Mouse (Mus musculus) heart, adult 11 months (tissue): ENCODE results near the gene Lin7c.
"Not testable (repeated sequence)": the region's sequence is repeated elsewhere in the genome, so short reads cannot be mapped to it uniquely, and the experiment has no call there.

Experiments
- DNase-seq: peaks from one replicate; pipeline ENCODE4 v3.0.0; 2022

Lin7c gene

DNA sequence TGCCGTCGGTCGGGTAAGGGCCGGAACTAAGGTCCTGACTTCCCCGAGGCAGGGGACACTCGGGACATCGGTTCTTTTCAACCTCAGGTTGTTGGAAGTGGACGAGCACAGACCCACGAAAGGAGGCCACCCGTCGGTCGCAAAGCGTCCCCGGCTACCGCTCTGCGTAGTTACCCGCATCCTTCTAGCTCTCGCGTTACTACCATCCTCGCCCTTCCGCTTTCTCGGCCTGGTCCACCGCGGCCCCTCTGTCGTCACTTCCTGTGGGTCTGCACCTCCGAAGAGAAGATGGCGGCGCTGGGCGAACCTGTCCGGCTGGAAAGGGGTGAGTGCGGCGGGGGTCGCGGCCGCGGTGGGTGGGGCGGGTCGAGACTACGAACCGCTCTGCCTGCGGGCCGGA lies at the start of gene Lin7c:
Gene Lin7c (plus strand): TSS at position 257 of the 400 bp plus-strand sequence.
- peak; percentile 100 for DNase-seq

DNA sequence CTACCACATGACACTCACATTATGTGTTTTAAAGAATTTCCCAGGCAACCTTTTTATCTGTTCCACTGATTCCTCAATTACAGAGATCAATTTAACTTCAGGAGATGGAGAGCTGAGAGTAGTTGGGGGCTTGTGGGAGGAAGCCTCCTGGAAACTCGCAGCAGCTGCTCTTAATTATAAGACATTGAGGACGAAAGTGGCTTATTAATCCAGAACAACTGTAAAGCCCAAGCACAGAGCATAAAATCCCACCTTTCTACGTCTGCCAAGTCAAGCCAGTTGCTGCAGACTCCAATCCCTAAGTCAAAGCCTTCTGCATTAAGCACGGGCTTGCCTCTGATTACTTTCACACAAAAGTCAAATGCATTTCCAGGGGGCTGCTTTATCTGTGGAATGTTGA lies 44.3 kb upstream of the Lin7c start:
- DNase-seq = no peak

DNA sequence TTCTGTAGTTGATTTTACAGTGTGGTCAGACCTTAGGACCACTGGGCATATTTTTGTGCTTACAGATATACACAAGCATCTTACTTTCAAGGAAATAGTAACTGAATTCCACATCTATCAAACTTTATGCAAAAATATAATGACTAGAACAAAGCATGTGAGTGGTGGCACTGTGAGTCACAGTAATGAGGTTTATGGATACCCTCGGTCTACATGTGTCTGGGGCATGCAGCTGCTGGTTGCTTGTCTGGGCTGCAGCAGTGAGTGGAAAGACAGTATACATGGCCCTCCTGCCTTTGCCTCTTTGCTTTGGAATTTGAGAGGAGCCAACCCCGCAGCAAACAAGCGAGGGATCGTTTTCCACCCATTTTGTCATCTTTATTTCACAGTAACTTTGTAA lies 42.3 kb upstream of the Lin7c start:
- DNase-seq = no peak

DNA sequence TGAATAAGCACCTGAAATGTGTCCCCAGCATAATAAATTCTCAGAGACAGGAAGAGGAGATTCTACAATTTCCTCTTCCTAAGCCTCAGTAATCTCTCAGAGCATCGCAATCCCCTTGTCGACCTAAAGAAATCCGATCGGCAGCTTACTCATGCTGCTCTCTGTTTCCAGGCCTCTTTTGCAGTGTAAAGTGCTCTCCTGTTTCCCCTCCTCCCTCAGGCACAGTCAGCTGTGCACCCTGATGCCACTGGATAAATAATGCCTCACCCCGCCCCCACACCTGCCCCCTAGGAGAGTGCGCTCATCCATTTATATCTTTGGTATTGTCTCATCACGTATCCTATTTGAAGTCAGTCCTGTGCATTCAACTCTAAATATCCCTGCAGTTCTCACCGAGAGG lies 41.9 kb upstream of the Lin7c start:
- DNase-seq = no peak

DNA sequence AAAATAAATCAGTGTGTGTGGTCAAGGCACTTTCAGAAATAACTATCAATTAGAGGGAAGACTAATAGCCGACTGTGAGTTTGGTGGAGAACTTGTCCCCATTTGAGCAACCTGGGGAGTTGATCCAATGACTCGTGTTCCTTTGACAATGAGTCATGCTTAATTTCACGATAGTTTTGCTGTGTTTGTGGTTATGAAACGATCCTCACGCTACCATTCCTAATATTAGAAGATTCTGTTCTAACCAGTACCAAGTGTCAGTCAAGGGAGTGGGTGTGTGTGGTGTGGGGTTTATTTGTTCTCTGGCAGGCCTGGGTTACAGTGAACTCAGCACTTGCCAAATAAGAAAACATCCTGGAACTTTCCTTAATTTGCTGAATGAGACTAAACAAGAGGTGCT lies 35.1 kb upstream of the Lin7c start:
- DNase-seq = no peak

DNA sequence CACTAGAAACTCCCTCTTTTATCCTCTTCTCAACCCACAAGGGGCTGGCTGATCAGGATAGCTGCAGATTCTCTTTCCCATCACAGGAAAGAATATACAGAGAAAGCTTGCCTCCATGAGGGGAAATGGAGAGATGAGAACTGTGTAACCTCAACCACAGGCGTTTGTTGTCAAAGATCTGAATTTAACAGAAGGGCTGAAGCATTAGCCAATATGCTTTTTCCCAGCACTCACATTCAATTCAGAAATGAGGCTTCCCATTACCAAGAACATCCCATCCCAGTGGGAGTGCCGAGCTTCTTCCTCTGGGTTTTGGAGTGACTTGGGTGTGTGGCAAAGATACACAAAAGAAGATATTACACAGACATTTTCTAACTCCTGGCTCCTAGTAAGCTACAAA lies 31.0 kb upstream of the Lin7c start:
- no peak for DNase-seq

DNA sequence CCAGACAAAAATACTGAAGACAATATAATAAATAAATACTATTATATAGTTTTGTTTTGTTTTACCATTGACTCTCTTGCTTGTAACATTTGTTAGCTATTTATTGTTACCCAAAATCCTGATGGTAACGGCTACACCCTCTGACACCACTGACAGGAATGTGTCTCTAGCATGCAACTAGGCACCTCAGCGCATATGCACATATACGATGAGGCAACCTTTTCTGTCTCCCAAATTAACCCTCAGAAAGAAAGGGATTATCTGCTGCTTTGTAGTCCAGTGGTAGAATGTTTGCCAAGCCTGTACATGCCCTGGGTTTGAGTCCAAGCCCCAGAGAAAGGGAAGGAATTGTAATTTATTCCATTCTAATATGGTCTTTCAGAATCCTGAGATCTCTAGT lies 29.8 kb upstream of the Lin7c start:
- DNase-seq = no peak

DNA sequence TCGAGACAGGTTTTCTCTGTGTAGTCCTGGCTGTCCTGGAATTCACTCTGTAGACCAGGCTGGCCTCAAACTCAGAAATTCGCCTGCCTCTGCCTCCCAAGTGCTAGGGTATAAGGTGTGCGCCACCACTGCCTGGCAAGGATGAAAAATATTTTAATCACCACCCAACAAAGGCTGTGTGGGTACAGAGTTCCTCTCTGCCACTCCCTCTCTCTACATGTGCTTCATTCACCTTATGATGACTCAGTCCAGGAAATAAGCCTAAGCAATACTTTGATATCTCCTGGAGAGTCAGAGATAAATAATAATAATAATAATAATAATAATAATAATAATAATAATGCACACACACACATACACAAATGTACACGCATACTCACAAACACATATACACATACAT lies 11.2 kb upstream of the Lin7c start:
- not testable (repeated sequence) for DNase-seq

DNA sequence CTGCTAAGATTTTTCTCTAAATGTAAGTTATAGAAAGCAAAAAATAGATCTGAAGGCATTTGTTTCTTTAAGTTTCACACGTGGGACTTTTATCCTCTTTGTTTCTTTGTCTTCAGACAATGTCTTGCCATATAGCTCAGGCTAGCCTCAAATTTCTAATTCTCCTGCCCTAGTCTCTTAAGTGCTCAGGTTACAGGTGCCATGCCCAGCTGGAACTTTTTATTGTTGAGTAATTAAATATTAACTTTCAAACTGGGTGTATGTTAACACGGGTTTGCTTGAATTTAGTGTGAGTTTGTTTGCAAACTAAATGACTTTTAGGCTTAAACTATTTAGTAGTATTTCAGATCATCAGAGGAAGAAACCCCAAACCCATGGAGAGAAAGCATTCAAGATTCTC lies 9.5 kb upstream of the Lin7c start:
- DNase-seq = no peak

DNA sequence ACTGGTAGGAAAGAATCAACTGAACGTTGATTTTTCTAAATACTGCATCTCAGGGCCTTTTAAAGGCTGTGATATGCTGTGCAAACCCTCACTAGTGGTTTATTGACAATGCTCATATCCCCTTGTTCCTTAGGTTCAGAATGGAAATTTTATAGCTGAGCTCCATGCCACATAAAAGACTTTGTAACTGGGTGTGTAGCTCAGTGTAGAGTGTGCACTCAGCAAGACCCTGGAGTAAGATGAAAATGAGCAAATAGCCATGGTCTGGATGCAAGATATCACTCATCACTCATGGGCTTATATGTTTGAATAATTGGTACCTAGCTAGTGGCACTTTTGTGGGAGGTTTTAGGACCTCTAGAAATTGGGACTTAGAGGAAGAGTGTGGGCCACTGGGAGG lies 9.0 kb upstream of the Lin7c start:
- DNase-seq = no peak

DNA sequence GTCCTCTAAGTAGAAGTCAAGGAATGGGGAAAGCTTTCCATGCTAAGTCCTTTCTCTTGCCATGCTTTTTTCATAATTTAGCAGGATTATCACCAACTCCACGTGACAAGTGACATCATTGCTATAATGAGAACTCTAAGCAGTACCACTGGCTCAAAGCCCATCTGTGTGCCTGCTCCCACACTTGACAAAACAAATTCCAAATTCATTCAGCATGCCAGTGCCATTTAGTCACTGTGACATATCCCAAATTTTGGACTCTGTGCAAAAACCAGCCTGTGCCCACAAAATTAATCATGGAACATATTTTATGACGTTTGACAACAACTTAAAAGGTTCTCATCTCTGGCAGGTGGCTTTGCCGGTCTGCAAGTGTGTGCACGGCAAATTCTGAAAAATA lies 6.5 kb upstream of the Lin7c start:
- DNase-seq = no peak

DNA sequence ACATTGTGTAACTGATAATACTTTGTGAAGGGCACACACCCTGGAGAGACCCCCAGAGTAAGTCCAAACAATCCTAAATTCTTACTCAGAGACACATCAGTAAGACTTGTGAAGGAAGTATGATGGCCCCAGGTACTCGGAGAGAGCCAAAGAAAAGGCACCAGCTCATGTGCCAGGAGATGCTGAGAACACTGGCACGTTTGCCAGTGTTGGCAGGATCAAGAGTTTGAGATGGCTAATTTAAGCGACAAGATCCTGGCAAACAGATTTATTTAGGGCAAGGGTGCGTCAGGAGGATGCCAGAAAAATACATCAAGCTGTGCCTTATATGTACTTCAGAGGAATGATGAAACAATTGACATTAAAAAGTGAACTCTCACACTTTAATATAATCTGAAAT lies 6.1 kb upstream of the Lin7c start:
- peak; percentile 94 for DNase-seq

DNA sequence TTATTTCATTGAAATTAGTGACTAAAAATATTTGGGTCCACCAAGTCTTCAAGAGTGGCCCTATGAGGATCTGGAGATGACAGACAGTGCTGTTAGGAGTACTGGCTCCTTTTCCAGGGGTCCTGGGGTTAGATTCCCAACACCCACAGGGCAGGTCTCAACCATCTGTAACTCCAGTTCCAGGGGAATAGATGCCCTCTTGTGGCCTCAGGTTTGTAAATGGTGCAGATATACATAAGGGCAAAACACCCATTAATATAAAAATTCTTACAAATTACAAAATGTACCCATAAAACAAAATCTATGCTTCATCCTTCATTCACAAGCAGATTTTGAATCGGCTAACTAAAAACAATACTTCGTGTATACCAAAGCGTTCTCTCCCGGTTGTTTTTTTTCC lies 585 bp upstream of the Lin7c start:
- no peak for DNase-seq

DNA sequence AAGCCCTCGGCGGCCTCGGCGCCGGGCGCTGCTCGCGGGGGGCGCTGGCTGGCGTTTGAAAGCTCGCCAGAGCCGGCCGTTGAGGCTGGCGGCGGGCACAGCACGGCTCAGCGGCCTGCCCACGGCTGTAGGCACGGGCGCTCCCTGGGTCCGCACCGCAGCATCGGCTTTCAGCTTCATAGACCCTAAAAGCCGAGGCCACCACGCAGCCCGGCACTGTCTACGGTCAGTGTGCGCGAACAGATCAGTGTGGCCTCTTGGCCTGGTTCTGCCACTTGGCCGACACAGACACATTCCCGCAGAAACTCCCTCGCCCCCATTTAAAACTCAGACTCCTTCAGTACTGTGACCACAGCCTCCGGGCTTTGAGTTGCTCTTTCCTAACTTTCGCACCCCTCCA lies 378 bp downstream of the Lin7c start:
- no peak for DNase-seq

DNA sequence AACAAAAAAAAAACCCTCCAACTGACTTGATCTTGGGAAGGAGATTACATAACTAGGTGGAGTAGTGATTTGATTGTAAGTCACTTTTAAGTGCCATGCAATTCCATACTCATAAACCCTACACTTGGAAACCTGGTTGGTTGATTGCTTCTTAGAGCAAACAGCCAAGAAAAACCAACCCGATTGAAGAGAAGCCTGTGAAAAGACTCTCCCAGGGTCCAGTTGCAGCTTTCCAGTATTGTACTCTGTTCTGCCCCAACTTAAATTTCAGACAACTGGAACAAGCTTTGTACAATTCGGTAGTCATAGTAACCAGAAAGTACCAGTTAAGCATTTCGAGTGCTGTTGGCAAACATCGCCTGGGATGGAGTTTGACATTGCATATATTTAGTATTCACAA lies 818 bp downstream of the Lin7c start:
- DNase-seq = no peak

DNA sequence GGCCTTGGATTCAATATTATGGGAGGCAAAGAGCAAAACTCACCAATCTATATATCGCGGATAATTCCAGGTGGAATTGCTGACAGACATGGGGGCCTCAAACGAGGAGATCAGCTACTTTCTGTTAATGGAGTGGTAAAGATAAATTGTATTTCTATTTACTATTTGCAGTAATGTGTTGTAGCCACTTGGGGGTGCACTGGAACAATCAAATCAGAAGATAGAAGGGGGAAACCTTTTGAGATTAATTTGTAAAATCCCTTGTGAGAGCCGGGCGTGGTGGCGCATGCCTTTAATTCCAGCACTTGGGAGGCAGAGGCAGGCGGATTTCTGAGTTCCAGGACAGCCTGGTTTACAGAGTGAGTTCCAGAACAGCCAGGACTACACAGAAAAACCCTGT lies 5.7 kb downstream of the Lin7c start:
- DNase-seq = no peak

DNA sequence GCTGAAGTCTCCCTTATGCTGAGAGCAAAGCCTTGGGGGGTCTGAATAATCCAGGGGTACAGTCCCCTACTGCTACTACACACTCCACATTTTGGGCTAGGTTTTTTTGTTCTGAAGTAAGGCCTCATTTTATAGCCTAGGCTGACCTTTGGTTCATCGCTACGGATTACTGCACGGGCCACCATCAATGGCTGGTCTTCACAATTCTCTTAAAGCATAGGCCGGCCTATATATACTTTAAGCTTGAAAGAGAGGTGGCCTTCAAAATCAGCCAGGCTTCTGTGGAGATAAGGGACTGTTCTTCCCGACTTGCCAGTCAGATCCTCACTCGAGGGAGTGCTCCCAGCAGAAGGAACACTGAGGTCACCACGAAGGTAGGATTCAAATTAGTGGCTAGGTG lies 12.2 kb downstream of the Lin7c start:
- DNase-seq = no peak

DNA sequence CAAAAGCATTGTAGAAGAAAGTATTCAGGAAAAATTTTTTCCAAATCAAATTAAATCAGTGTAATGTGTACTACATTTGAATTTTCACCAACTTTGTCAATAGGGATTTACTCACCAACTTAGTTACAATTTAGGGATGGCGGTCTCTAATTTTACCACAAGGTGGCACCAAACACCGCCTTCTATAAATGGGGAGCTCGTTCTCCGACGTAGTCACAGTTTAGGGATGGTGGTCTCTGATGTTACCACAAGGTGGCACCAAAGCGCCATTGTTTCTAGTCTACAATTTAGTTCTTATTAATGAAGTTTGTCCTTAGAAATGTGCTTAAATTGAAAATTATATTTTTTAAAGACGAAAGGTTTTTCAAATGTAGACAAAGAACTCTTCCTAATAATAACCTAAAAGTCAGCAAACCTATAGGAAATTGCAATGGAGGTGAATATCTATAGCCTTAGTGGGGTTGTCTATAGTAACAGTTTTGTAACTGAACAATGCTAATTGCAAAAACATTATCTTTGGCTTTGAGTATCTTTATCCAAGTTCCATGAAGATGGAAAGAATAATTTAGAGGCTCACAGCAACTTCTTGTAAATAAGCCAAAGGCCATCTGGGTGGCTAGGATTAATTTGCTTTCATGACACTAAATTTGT lies 13.6 kb downstream of the Lin7c start:
- DNase-seq = peak; percentile 95

DNA sequence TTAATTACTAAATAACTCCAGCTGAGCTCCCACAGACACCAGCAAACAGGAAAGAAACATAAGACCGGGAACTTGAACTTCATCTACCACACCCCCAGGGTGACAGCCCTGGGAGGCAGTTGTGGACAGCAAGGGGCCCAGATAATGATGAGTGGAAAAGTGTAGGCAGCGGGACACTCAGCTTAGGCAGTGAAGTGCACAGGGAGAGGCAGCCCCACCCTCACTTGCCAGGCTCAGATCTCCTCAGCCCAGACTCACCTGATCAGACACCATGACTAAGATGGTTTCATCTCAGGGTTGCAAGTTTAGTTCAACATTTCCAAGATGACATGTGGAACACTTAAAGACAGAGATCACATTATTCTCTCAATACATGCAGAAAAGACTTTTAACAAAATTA lies 18.5 kb downstream of the Lin7c start:
- DNase-seq = no peak

DNA sequence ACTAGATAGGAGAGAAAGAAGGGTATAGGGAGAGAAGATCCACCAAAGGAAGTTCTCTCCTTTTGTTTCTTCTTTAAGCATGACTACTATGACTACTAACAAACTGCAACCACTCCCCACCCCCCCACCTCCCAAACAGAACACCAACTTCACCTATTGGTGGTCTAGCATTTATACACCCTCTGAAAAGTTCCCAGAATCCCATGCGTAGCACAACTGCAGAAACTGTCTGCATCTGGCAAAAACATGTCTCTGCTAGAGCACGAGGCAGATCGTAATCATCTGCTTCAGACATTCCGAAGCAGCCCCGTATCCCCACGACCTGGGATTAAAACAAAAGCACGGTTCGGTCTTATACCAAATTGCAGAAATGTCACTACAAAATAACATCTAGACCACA lies 21.6 kb downstream of the Lin7c start:
- no peak for DNase-seq

DNA sequence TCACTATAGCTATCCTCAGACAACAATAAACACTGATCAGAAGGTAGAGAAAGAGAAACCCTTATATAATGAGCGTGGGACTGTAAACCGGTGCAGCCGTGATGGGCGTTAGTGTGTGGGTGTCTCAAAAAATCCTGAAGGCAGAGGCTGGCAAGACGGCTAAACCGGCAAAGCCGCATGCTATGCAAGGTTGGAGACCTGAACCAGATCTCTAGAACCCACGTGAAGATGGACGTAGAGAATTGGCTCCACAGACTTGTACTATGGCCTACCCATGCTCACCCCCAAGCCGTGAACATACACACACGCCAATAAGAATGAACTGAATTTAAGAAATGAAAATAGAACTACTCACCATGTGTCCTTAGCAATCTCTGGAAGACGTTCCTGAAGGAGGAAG lies 22.1 kb downstream of the Lin7c start:
- no peak for DNase-seq

DNA sequence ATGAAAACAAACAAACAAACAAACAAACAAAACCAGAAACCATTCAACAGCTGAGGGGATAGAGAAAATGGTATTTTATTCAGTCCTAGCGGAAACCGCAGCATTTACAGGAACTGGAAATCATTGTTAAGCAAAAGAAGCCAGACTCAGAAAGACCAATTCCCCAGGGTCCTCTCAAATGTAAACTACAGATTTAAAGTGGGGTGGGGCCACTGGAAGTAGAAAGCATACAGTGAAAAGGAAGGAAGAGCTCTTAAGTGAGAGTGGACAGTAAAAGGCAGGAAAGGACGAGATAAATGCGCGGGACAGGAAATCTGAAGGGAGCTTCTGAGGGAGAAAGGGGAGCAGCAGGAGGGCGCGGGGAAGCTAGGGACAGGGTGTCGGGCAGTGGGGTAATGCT lies 22.6 kb downstream of the Lin7c start:
- no peak for DNase-seq

DNA sequence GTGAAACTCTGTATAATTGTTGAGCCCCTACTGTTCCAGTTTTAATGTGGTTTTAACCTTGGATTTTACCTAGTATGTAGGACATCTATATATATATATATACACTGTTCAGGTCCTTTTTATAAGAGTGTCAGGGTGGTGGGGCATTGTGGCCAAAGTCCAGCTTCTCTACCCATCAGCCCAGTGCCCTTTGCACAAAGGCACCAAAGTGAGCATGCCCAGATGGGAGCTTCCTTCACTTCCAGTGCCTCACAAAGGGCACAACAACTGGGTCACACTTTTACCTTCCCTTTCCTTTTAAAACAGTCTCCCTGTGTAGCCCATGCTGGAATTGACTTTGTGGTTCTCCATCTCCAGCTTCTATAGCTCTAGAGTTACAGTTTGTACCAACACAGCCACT lies 23.9 kb downstream of the Lin7c start:
- no peak for DNase-seq

DNA sequence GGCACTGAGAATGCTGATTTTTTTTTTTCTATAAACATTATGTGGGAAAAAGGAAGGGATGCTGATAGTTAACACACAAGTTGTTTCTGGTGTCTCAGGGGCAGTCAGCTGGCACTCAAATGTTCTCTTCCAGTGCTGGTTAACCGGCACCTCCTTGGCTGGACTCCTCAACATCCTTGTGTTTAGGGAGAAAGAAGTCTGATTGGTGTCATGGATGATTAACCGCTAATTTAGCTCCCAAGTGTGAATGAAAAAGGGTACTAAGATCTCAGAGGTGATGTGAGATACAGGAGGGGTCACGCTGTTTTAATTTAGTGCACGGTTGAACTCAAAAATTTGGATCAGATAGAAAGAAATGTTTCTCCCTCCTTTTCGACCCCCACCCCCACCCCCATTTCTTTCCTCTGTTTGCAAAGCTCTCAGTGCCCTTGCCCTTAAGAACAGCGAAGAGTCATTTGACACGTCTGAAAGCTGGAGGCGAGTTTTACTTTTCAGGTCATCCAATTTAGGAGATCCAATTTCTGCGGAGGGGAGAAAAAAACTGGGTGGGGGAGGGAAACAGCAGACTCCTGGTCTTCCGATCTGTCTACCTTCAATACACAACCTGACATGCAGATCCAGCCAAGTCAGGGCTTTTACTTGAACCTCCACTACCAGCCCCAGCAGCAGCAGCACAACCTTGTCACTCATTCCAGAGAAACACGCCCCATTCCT lies 26.3 kb downstream of the Lin7c start:
- DNase-seq = no peak
